Mouse (Mus musculus): ENCODE data around the gene Ctla4. TPM values are rescaled to one million over a fixed set of nuclear protein-coding genes. Genes with fewer than 3 reads are reported as not detected.

The Ctla4 gene
- polyA plus RNA-seq, 1 experiment from 2014 or later = not detected

DNA sequence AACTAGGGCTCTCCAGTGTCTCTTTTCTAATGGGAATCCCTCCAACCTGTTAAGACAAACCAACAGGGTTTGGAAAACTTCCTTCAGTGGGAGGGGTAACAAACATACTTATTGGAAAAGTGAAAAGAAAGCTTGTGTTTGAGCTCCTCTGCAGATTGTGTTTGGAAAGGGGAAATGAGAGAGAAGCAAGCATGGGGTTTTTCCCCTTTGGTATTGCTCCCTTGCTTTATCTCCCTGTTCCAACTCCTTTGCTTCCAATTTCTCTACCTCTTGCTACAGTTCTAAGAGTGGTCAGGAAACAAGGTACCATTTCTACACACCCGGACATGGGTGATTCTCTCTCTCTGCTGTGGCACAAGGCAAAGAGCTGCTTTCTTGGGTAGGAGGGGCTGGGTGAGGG is 53.8 kb downstream of the Ctla4 start:
- WGBS = 95% methylated on average over 1 of the region's 1 CpGs
- H3K4me3 ChIP-seq (ENCODE audit: low read depth, low read length) = no peak overlapping the region
- no peak for DNase-seq (ENCODE audit: low spot score)

DNA sequence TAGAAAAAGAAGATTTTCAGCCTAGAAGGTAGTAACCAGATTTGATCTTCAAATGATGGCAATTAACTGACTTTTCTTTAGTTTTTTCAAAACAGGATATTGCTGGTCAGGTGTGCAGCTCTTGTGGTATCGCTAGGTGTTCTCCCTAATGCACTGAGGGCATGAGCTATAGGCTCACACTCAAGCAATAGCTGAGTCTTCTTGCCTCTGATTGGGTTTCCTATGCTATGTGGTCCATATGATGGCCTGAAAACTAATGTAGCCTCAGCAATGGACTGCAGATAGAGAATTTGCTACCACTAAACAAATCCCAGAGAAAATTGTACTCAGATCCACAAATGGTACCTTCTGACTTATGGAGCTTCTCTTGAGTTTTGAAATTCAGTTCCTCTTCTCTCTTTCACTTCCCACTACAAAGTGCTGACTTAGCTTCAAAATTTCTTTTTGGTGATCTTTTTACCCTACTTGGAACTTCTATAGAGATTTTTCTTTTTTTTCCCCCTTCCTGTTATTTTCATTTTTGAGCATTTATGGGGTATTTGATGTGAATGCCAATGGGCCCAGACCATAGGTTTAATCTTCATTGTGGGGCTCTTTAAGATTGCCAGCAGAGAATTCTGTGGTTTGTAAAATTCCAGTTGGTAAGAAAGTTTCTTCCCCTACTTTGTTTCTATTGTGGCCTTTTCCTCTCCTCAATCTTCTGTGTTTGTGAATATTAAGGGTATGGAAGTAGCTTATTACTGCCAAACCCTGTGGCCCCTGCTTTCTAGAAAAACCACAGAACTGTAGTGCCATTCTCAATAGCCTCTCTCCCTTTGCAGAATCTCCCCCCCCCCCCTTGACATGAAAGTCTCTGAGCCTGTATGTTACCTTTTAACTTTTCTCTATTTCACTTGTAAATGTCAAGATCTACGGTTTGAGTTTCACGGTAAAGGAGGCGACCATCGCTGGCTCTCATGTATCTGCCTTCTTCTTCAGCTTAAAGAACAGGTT is 54.6 kb downstream of the Ctla4 start:
- H3K4me3 ChIP-seq (ENCODE audit: low read depth, low read length) = no peak overlapping the region
- H3K27ac ChIP-seq (ENCODE audit: low read depth) = no peak overlapping the region
- no peak overlapping the region for H3K9ac ChIP-seq (ENCODE audit: low read length)
- WGBS = 90% methylated on average over 5 of the region's 5 CpGs
- H3K9me3 ChIP-seq (ENCODE audit: control insufficient read depth, low read length) = no peaks in the 10 kb centered on the region
- no peaks in the 10 kb centered on the region for H3K4me1 ChIP-seq (replicated peaks; ENCODE audit: control insufficient read depth, insufficient read depth, low read length)
- no peak overlapping the region for H3K4me2 ChIP-seq (ENCODE audit: low read length)
- H3K27me3 ChIP-seq (replicated peaks; ENCODE audit: control insufficient read depth, insufficient read depth, low read length) = no peaks in the 10 kb centered on the region
- H3K36me3 ChIP-seq (ENCODE audit: control insufficient read depth, insufficient read depth, low read length) = no peaks in the 10 kb centered on the region
- ATAC-seq (replicated peaks; ENCODE audit: low FRiP score, low TSS enrichment, low read depth) (no peak), DNase-seq (ENCODE audit: low spot score) (no peak)

More for the DNA sequence above, 53.8 kb downstream of the Ctla4 start:
- Histone ChIP-seq H3K27me3 (replicated peaks; ENCODE audit: control insufficient read depth, insufficient read depth, low read length) (no peaks in the 10 kb centered on the region), H3K4me2 (ENCODE audit: low read length) (no peak overlapping the region), H3K9ac (ENCODE audit: low read length) (no peak overlapping the region), H3K27ac (ENCODE audit: low read depth) (no peak overlapping the region), H3K36me3 (ENCODE audit: control insufficient read depth, insufficient read depth, low read length) (no peaks in the 10 kb centered on the region), H3K9me3 (ENCODE audit: control insufficient read depth, low read length) (no peaks in the 10 kb centered on the region), H3K4me1 (replicated peaks; ENCODE audit: control insufficient read depth, insufficient read depth, low read length) (no peaks in the 10 kb centered on the region)
- ATAC-seq (replicated peaks; ENCODE audit: low FRiP score, low TSS enrichment, low read depth) = no peak

DNA sequence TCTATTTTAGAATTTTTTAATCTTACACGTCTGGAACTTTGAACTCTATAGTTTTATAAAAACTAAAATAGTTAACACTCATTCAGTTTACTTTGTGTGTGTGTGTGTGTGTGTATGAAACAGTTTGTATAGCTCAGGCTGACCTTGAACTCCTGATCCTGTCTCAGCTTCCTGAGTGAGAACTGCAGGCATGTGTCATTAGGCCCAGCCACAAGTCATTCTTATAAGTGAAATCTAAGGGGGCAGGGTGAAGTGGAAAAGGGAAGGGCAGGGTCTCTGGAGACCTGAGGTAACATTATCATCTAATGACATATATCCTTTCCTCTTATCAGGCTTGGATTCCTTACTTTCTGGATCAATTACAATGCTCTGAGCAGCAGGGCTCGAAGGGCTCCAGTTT is 56.1 kb downstream of the Ctla4 start:
- 83% methylated on average over 2 of the region's 2 CpGs for WGBS

DNA sequence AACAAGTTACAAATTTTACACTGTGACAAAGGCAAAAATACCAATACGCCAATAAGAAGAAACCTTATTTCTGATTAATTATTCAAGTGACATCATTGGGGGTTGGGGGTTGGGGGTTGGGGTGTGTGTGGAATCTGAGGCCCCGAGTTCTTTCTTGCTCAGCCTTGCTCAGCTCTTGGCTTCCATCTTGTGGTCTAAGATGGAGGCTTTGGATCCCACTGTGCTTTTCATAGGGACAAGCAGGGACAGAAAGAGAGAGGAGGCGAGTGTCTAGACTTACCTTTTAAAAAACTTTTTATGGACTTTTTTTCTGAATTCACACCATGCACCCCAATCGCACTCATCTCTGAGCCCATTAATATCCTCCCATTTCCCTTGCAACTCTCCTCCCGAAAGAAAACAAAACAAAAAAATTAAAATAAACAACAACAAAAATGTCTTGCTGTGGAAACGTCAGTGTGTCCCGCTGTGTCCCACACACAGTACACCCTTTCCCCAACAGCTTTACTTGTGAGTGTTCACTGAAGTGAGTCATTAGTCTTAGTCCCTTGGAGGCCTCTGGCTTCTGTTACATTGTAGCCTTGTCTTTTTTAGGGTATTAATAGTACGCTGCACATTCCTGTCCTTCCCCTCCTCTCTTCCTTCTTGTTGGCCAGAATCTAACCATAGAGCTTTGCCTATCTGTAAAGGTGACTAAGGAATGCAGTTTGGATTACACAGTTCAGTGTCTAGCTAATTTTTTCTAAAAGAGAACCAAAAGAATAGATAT is 59.0 kb downstream of the Ctla4 start:
- ATAC-seq (replicated peaks; ENCODE audit: low FRiP score, low TSS enrichment, low read depth) = no peak
- Histone ChIP-seq H3K27me3 (replicated peaks; ENCODE audit: control insufficient read depth, insufficient read depth, low read length) (no peaks in the 10 kb centered on the region), H3K9ac (ENCODE audit: low read length) (no peak overlapping the region), H3K4me2 (ENCODE audit: low read length) (no peak overlapping the region), H3K9me3 (ENCODE audit: control insufficient read depth, low read length) (no peaks in the 10 kb centered on the region), H3K4me3 (ENCODE audit: low read depth, low read length) (no peak overlapping the region), H3K27ac (ENCODE audit: low read depth) (no peak overlapping the region), H3K4me1 (replicated peaks; ENCODE audit: control insufficient read depth, insufficient read depth, low read length) (no peaks in the 10 kb centered on the region), H3K36me3 (ENCODE audit: control insufficient read depth, insufficient read depth, low read length) (no peaks in the 10 kb centered on the region)
- no peak for DNase-seq (ENCODE audit: low spot score)
- 79% methylated on average over 8 of the region's 8 CpGs for WGBS

More for the DNA sequence above, 56.1 kb downstream of the Ctla4 start:
- DNase-seq (ENCODE audit: low spot score) (no peak), ATAC-seq (replicated peaks; ENCODE audit: low FRiP score, low TSS enrichment, low read depth) (no peak)
- no peaks in the 10 kb centered on the region for H3K4me1 ChIP-seq (replicated peaks; ENCODE audit: control insufficient read depth, insufficient read depth, low read length)
- H3K9me3 ChIP-seq (ENCODE audit: control insufficient read depth, low read length) = no peaks in the 10 kb centered on the region
- no peak overlapping the region for H3K4me3 ChIP-seq (ENCODE audit: low read depth, low read length)
- H3K4me2 ChIP-seq (ENCODE audit: low read length) = no peak overlapping the region
- H3K27me3 ChIP-seq (replicated peaks; ENCODE audit: control insufficient read depth, insufficient read depth, low read length) = no peaks in the 10 kb centered on the region
- H3K9ac ChIP-seq (ENCODE audit: low read length) = no peak overlapping the region
- H3K27ac ChIP-seq (ENCODE audit: low read depth) = no peak overlapping the region
- no peaks in the 10 kb centered on the region for H3K36me3 ChIP-seq (ENCODE audit: control insufficient read depth, insufficient read depth, low read length)

DNA sequence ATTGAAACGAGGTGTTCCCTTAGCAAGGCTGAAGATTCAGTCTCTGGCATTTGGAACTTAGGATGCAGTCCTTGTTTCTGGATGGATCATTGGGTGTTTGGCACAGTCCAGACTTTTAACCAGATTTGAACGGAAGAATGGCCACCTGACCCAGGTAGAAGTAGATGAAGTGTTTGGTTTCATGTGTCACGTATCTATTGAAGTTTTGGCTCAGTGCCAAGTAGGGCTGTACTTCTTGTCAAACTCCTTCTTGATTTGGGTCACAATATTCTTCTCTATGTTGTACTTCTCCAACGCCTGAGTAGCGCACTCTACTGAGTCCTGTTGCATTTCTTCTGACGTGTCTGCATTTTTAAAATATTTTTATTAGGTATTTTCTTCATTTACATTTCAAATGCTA is 61.3 kb downstream of the Ctla4 start:
- no peak overlapping the region for H3K9ac ChIP-seq (ENCODE audit: low read length)
- no peaks in the 10 kb centered on the region for H3K27me3 ChIP-seq (replicated peaks; ENCODE audit: control insufficient read depth, insufficient read depth, low read length)
- no peak overlapping the region for H3K4me3 ChIP-seq (ENCODE audit: low read depth, low read length)
- no peak for DNase-seq (ENCODE audit: low spot score)
- ATAC-seq (replicated peaks; ENCODE audit: low FRiP score, low TSS enrichment, low read depth) = no peak
- no peaks in the 10 kb centered on the region for H3K4me1 ChIP-seq (replicated peaks; ENCODE audit: control insufficient read depth, insufficient read depth, low read length)
- 80% methylated on average over 6 of the region's 6 CpGs for WGBS
- no peaks in the 10 kb centered on the region for H3K36me3 ChIP-seq (ENCODE audit: control insufficient read depth, insufficient read depth, low read length)
- H3K27ac ChIP-seq (ENCODE audit: low read depth) = no peak overlapping the region
- H3K4me2 ChIP-seq (ENCODE audit: low read length) = no peak overlapping the region
- H3K9me3 ChIP-seq (ENCODE audit: control insufficient read depth, low read length) = no peaks in the 10 kb centered on the region

DNA sequence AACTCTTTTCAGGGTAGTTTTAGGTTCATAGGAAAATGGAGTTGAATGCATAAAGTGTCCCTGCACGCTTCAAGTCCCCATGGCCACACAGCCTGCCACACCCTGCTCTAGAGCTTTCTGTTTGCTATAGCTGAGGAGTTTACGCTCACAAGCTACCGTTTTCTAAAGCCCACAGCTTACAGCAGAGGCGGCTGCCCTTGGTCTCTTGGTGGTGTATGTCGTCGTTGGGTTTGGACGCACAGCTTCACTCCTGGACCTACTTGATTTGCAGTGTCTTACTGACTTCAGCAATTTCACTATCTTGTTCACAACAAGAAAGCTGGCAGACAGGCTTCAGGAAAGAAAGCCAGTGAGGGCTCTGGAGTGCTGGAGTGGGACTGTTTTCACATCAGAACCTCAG is 66.2 kb downstream of the Ctla4 start:
- DNase-seq (ENCODE audit: low spot score) = no peak
- 58% methylated on average over 7 of the region's 7 CpGs for WGBS
- H3K27ac ChIP-seq (ENCODE audit: low read depth) = no peak overlapping the region

DNA sequence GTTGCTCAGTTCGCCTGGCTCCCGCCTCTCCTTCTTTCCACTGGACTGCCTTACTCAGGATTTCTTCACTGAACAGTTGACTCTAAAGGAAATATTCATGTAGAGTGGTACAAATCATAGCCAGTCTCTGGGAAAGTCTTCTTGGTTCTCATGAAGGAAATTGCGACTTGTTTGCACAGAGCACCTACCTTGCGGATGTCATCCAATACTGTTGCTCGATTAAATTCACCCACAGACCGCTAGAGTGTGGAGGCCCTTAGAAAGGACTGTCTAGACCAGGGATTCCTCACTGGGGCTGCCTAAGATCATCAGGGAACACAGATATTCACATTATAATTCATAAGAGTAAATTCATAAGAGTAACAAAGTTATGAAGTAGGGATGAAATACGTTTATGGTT is 66.9 kb downstream of the Ctla4 start:
- Histone ChIP-seq H3K36me3 (ENCODE audit: control insufficient read depth, insufficient read depth, low read length) (no peaks in the 10 kb centered on the region), H3K27me3 (replicated peaks; ENCODE audit: control insufficient read depth, insufficient read depth, low read length) (no peaks in the 10 kb centered on the region), H3K4me1 (replicated peaks; ENCODE audit: control insufficient read depth, insufficient read depth, low read length) (no peaks in the 10 kb centered on the region), H3K27ac (ENCODE audit: low read depth) (no peak overlapping the region), H3K9ac (ENCODE audit: low read length) (no peak overlapping the region), H3K9me3 (ENCODE audit: control insufficient read depth, low read length) (no peaks in the 10 kb centered on the region), H3K4me3 (ENCODE audit: low read depth, low read length) (no peak overlapping the region), H3K4me2 (ENCODE audit: low read length) (no peak overlapping the region)
- no peak for DNase-seq (ENCODE audit: low spot score)
- ATAC-seq (replicated peaks; ENCODE audit: low FRiP score, low TSS enrichment, low read depth) = no peak
- 83% methylated on average over 7 of the region's 7 CpGs for WGBS

More for the DNA sequence above, 66.2 kb downstream of the Ctla4 start:
- Histone ChIP-seq H3K36me3 (ENCODE audit: control insufficient read depth, insufficient read depth, low read length) (no peaks in the 10 kb centered on the region), H3K9me3 (ENCODE audit: control insufficient read depth, low read length) (no peaks in the 10 kb centered on the region), H3K9ac (ENCODE audit: low read length) (no peak overlapping the region), H3K4me2 (ENCODE audit: low read length) (no peak overlapping the region), H3K4me3 (ENCODE audit: low read depth, low read length) (no peak overlapping the region), H3K4me1 (replicated peaks; ENCODE audit: control insufficient read depth, insufficient read depth, low read length) (no peaks in the 10 kb centered on the region), H3K27me3 (replicated peaks; ENCODE audit: control insufficient read depth, insufficient read depth, low read length) (no peaks in the 10 kb centered on the region)
- ATAC-seq (replicated peaks; ENCODE audit: low FRiP score, low TSS enrichment, low read depth) = no peak

DNA sequence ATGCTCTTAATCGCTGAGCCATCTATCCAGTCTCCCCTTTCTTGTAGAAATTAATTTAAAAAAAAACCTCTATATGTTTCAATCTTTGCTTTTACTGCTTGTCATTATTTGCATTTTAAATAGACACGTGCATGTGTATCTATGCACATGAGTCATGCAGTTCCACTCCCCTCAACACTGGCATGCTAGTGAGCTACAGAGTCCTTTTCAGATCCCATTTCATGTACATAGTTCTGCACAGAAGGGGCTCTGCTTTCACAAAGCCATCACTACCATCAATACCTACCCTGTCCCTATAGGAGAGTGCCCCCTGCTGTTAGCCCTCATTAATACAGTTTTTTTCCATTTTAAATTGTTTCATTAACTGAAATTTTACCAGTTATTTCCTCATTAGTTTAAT is 68.0 kb downstream of the Ctla4 start:
- ATAC-seq (replicated peaks; ENCODE audit: low FRiP score, low TSS enrichment, low read depth) = no peak
- Histone ChIP-seq H3K27ac (ENCODE audit: low read depth) (no peak overlapping the region), H3K9me3 (ENCODE audit: control insufficient read depth, low read length) (no peaks in the 10 kb centered on the region), H3K27me3 (replicated peaks; ENCODE audit: control insufficient read depth, insufficient read depth, low read length) (no peaks in the 10 kb centered on the region), H3K9ac (ENCODE audit: low read length) (no peak overlapping the region), H3K4me3 (ENCODE audit: low read depth, low read length) (no peak overlapping the region), H3K36me3 (ENCODE audit: control insufficient read depth, insufficient read depth, low read length) (no peaks in the 10 kb centered on the region), H3K4me2 (ENCODE audit: low read length) (no peak overlapping the region), H3K4me1 (replicated peaks; ENCODE audit: control insufficient read depth, insufficient read depth, low read length) (no peaks in the 10 kb centered on the region)
- no peak for DNase-seq (ENCODE audit: low spot score)
- WGBS = 71% methylated on average over 2 of the region's 2 CpGs
